Mouse (Mus musculus) lung, postnatal 0 days (tissue): Measurements from ENCODE around the gene Dtx1. TPM values are rescaled to one million over a fixed set of nuclear protein-coding genes. Genes with fewer than 3 reads are reported as not detected.

Experiments used
- ATAC-seq: fragments of 200-750 bp; cut with Nextera tagmentation; 2 replicates; pipeline ENCODE4 v1.8.0; 2017; ENCODE audit warnings: moderate library complexity
- DNase-seq: peaks from one replicate; pipeline ENCODE4 v3.0.0-alpha.2; 2016; ENCODE audit warnings: low spot score
- H3K27ac ChIP-seq: fragments of 300-500 bp; sonication (generic); 2 replicates; pipeline ENCODE4 v1.5.1; 2014; ENCODE audit warnings: antibody characterized with exemption, mild to moderate bottlenecking, low read length, mixed read lengths
- H3K27me3 ChIP-seq: fragments of 300-500 bp; sonication (generic); replicated peaks from 2 replicates; pipeline ENCODE4 v1.6.1; 2014; ENCODE audit warnings: low read length, mixed read lengths; ENCODE audit not compliant: insufficient read depth
- H3K36me3 ChIP-seq: fragments of 300-500 bp; sonication (generic); 2 replicates; pipeline ENCODE4 v1.6.1; 2014; ENCODE audit warnings: low read length, mixed read lengths; ENCODE audit not compliant: insufficient read depth
- H3K4me1 ChIP-seq: fragments of 300-500 bp; sonication (generic); 2 replicates; pipeline ENCODE4 v1.6.1; 2014; ENCODE audit warnings: antibody characterized with exemption, low read depth, low read length, mixed read lengths; ENCODE audit not compliant: insufficient read depth
- H3K4me2 ChIP-seq: fragments of 300-500 bp; sonication (generic); replicated peaks from 2 replicates; pipeline ENCODE4 v1.6.1; 2014; ENCODE audit warnings: low read depth, mild to moderate bottlenecking, low read length, moderate library complexity, mixed read lengths
- H3K4me3 ChIP-seq: fragments of 300-500 bp; sonication (generic); 2 replicates; pipeline ENCODE4 v1.5.1; 2014; ENCODE audit warnings: low read depth, low read length
- H3K9ac ChIP-seq: fragments of 300-500 bp; sonication (generic); replicated peaks from 2 replicates; pipeline ENCODE4 v1.6.1; 2014; ENCODE audit warnings: low read depth, mild to moderate bottlenecking
- H3K9me3 ChIP-seq: fragments of 300-500 bp; sonication (generic); 2 replicates; pipeline ENCODE4 v1.6.1; 2016; ENCODE audit warnings: low read length, mixed read lengths
- CTCF ChIP-seq: IDR thresholded peaks from 2 replicates; pipeline ENCODE4 v1.5.1; 2016; ENCODE audit warnings: antibody characterized with exemption, mild to moderate bottlenecking
- EP300 ChIP-seq: IDR thresholded peaks from 2 replicates; pipeline ENCODE4 v1.6.1; 2016; ENCODE audit warnings: antibody characterized with exemption, mild to moderate bottlenecking, control low read depth
- WGBS: fragments of 180-500 bp; shearing (Covaris S2); extraction: QIAGEN DNeasy Blood & Tissue Kit; methylation state at CpG from one replicate; pipeline ENCODE4 v1.1.7; 2014; 5-methylcytosine and 5-hydroxymethylcytosine counted together
- polyA plus RNA-seq: library from polyadenylated mRNA; unstranded; fragments of >200 nt; fragmentation: Nextera tagmentation; extraction: Ambion mirVana; gene quantifications from 2 replicates; pipeline ENCODE4 v1.2.1, GENCODE M21; 2015

Dtx1 gene
- polyA plus RNA-seq = 0.48 and 0.70 TPM in 2 replicates

- peak within 1 kb of the TSS; percentile 45 for H3K4me2 ChIP-seq
- no peak within 1 kb of the TSS for H3K9ac ChIP-seq
- WGBS = 44% methylated on average over 3 of the region's 3 CpGs
- DNase-seq (no peak), ATAC-seq (no peak)
- no peak within 1 kb of the TSS for H3K27ac ChIP-seq
- H3K9me3 ChIP-seq = no peaks in the 10 kb centered on the region
- H3K27me3 ChIP-seq = peaks cover 30% of the 10 kb centered on the region
- TF ChIP-seq CTCF (no peak), EP300 (no peak)
- H3K36me3 ChIP-seq = no peaks in the 10 kb centered on the region
- no peaks in the 10 kb centered on the region for H3K4me1 ChIP-seq
- H3K4me3 ChIP-seq = peak within 1 kb of the TSS; percentile 25; the same call in 1 of the 2 replicates
Observed at GRCm38 (mm10) chr5:120711827-120712226, at the start of gene Dtx1. TSS of gene Dtx1 (minus strand) at chr5:120711927.

GRCm38 (mm10) chr5:120754215-120754614, 42.5 kb upstream of the Dtx1 start:
- H3K27me3 ChIP-seq = no peaks in the 10 kb centered on the region
- H3K27ac ChIP-seq = no peak overlapping the region
- no peak overlapping the region for H3K4me2 ChIP-seq
- no peak overlapping the region for H3K4me3 ChIP-seq
- WGBS = 74% methylated on average over 4 of the region's 4 CpGs
- H3K9ac ChIP-seq = no peak overlapping the region
- no peaks in the 10 kb centered on the region for H3K4me1 ChIP-seq
- DNase-seq (no peak), ATAC-seq (no peak)
- no peak for TF ChIP-seq EP300
- TF ChIP-seq CTCF = no peak
- no peaks in the 10 kb centered on the region for H3K36me3 ChIP-seq
- H3K9me3 ChIP-seq = no peaks in the 10 kb centered on the region

- Histone ChIP-seq H3K4me3 (no peak overlapping the region), H3K4me1 (no peaks in the 10 kb centered on the region), H3K9me3 (no peaks in the 10 kb centered on the region), H3K4me2 (no peak overlapping the region), H3K27ac (no peak overlapping the region), H3K27me3 (no peaks in the 10 kb centered on the region), H3K36me3 (no peaks in the 10 kb centered on the region), H3K9ac (no peak overlapping the region)
- ATAC-seq (no peak), DNase-seq (no peak)
- TF ChIP-seq EP300 (no peak), CTCF (no peak)
- 68% methylated on average over 3 of the region's 3 CpGs for WGBS
Observed at GRCm38 (mm10) chr5:120752786-120753185, 41.1 kb upstream of the Dtx1 start.

GRCm38 (mm10) chr5:120751206-120751605, 39.5 kb upstream of the Dtx1 start:
- no peak overlapping the region for H3K4me2 ChIP-seq
- no peak for DNase-seq
- H3K9me3 ChIP-seq = no peaks in the 10 kb centered on the region
- no peaks in the 10 kb centered on the region for H3K36me3 ChIP-seq
- no peak for ATAC-seq
- H3K27me3 ChIP-seq = no peaks in the 10 kb centered on the region
- H3K4me1 ChIP-seq = no peaks in the 10 kb centered on the region
- 63% methylated on average over 3 of the region's 3 CpGs for WGBS
- no peak overlapping the region for H3K9ac ChIP-seq
- TF ChIP-seq CTCF (no peak), EP300 (no peak)
- H3K27ac ChIP-seq = no peak overlapping the region
- H3K4me3 ChIP-seq = no peak overlapping the region

GRCm38 (mm10) chr5:120749688-120750087, 38.0 kb upstream of the Dtx1 start, which contains the start of gene Oas2:
TSS of gene Oas2 (minus strand) at chr5:120749853.
- peak; percentile 37 for DNase-seq
- 48% methylated on average over 5 of the region's 5 CpGs for WGBS

GRCm38 (mm10) chr5:120746451-120746850, 34.7 kb upstream of the Dtx1 start:
- H3K4me1 ChIP-seq = no peaks in the 10 kb centered on the region
- H3K27ac ChIP-seq = no peak overlapping the region
- H3K27me3 ChIP-seq = no peaks in the 10 kb centered on the region
- no peak overlapping the region for H3K4me2 ChIP-seq
- 9% methylated on average over 5 of the region's 5 CpGs for WGBS
- no peaks in the 10 kb centered on the region for H3K9me3 ChIP-seq
- no peaks in the 10 kb centered on the region for H3K36me3 ChIP-seq
- ATAC-seq (no peak), DNase-seq (peak; percentile 62)
- H3K9ac ChIP-seq = no peak overlapping the region
- peak; percentile 76 for TF ChIP-seq CTCF
- no peak for TF ChIP-seq EP300
- H3K4me3 ChIP-seq = no peak overlapping the region

More at GRCm38 (mm10) chr5:120749688-120750087, 38.0 kb upstream of the Dtx1 start, which contains the start of gene Oas2:
- peak within 1 kb of the TSS; percentile 8; the same call in 1 of the 2 replicates for H3K4me2 ChIP-seq
- no peaks in the 10 kb centered on the region for H3K4me1 ChIP-seq
- no peak within 1 kb of the TSS for H3K4me3 ChIP-seq
- no peak within 1 kb of the TSS for H3K9ac ChIP-seq
- TF ChIP-seq EP300 (no peak), CTCF (no peak)
- peak; percentile 49; the same call in 1 of the 2 replicates for ATAC-seq
- no peak within 1 kb of the TSS for H3K27ac ChIP-seq
- H3K36me3 ChIP-seq = no peaks in the 10 kb centered on the region
- H3K9me3 ChIP-seq = no peaks in the 10 kb centered on the region
- no peaks in the 10 kb centered on the region for H3K27me3 ChIP-seq

GRCm38 (mm10) chr5:120742125-120742524, 30.4 kb upstream of the Dtx1 start:
- 20% methylated on average over 4 of the region's 4 CpGs for WGBS
- Histone ChIP-seq H3K9me3 (no peaks in the 10 kb centered on the region), H3K9ac (no peak overlapping the region), H3K27me3 (no peaks in the 10 kb centered on the region), H3K4me2 (no peak overlapping the region), H3K4me1 (no peaks in the 10 kb centered on the region), H3K36me3 (no peaks in the 10 kb centered on the region), H3K27ac (no peak overlapping the region), H3K4me3 (no peak overlapping the region)
- peak; percentile 25 for DNase-seq
- peak; percentile 66 for TF ChIP-seq CTCF
- no peak for TF ChIP-seq EP300
- no peak for ATAC-seq
